Mouse (Mus musculus) adrenal gland, adult 8-10 months (tissue): ENCODE measurements around the gene Olfr497. TPM values are rescaled to one million over a fixed set of nuclear protein-coding genes. Genes with fewer than 3 reads are reported as not detected.

Experiments used
- DNase-seq: peaks from one replicate; pipeline ENCODE4 v3.0.0; 2022
- total RNA-seq, 4 experiments: library from RNA; stranded (reverse); gene quantifications; 2 replicates each; pipeline ENCODE4 v1.2.4; 2022

Gene Olfr497
- not detected for total RNA-seq

DNA sequence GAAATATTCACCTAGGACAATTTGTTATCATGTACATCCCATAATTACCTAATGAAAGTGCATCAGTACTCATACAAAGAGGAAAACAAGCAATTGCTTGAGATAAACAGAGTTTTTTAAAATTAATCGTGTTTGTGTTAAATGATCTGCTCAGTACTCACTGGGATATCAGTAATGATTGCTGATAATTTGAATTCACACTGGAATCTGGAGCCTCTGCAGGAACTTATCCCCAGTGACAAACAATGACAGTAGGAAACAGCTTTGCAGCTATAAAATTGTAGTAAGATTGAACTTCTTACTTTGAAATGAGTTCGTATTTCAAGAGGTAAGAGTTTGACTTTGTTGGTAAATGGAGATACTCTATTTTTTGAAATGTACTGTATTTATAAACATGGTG is at the start of gene Olfr497:
Gene Olfr497 (plus strand): TSS at position 301 of the 400 bp plus-strand sequence.
- no peak for DNase-seq

DNA sequence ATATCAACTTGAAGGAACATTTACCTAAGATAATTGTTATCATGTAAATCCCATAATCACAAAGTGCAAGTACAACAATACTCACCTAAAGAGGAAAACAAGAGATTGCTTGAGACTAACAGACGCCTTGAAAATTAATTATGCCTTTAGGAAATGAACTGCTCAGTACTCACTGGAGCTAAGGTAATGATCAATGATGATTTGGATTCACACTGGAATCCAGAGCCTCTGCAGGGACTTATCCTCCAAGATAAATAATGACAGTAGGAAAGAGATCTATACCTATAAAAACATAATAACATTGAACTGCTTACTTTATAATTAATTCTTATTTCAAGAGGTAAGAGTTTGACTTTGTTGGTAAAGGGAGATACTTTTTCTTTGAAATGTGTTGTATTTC is 27.4 kb upstream of the Olfr497 start, which contains the start of gene Olfr495:
Gene Olfr495 (plus strand): TSS at position 301 of the 400 bp plus-strand sequence.
- DNase-seq: no peak

DNA sequence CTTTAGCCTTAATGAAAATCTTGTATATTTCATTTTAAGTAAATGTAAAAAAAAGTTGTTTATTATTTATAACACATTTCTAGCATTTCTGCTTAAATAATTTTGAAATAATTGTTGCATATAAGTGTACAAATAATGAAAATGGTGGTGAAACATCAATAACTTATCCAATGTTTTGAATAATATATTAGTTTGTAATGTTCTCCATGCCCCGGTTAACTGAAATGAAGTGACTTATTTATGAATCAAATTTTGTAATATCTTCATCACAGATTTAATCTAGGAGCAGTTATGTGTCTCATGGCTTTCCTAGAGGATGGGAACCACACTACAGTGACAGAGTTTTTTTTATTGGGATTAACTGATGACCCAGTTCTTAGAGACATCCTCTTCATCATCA is 44.8 kb downstream of the Olfr497 start, which contains the start of gene Olfr498:
Gene Olfr498 (plus strand): TSS at position 301 of the 400 bp plus-strand sequence.
- DNase-seq: no peak

Other genes with a start within 250 kb of the Olfr497 start
- gene Olfr486, start 247.7 kb upstream of the Olfr497 start, total RNA-seq: not detected
- gene Olfr487, start 205.8 kb upstream of the Olfr497 start, total RNA-seq: not detected
- gene Olfr488, start 162.1 kb upstream of the Olfr497 start, total RNA-seq: not detected
- gene Olfr490, start 131.5 kb upstream of the Olfr497 start, total RNA-seq: not detected
- not detected for gene Olfr491, start 107.0 kb upstream of the Olfr497 start, total RNA-seq
- gene Olfr492, start 96.7 kb upstream of the Olfr497 start, total RNA-seq: not detected
- not detected for gene Olfr493, start 73.4 kb upstream of the Olfr497 start, total RNA-seq
- gene Olfr494, start 55.1 kb upstream of the Olfr497 start, total RNA-seq: not detected
- gene Olfr495, start 27.3 kb upstream of the Olfr497 start, total RNA-seq: not detected
- gene Olfr498, start 44.9 kb downstream of the Olfr497 start, total RNA-seq: not detected
- not detected for gene Olfr502, start 104.6 kb downstream of the Olfr497 start, total RNA-seq
- gene Olfr503, start 124.1 kb downstream of the Olfr497 start, total RNA-seq: not detected
- gene Olfr504, start 145.4 kb downstream of the Olfr497 start, total RNA-seq: not detected
- not detected for gene Olfr506, start 190.4 kb downstream of the Olfr497 start, total RNA-seq
- not detected for gene Olfr507, start 201.4 kb downstream of the Olfr497 start, total RNA-seq
- gene Olfr508, start 209.6 kb downstream of the Olfr497 start, total RNA-seq: not detected
- gene Olfr509, start 231.5 kb downstream of the Olfr497 start, total RNA-seq: under 1 TPM in 1 of 4 experiments, not detected in 3; 0.18 TPM
- gene Olfr510, start 246.0 kb downstream of the Olfr497 start, total RNA-seq: not detected